8 mouse cellular contexts compared by ENCODE assay signal in genomic region chr4:149979819-149980308, GRCm38 (mm10). TPM values are rescaled to one million over a fixed set of nuclear protein-coding genes. Genes with fewer than 3 reads are reported as not detected.
DNase-seq lines count a peak whose midpoint lies in the region; ATAC-seq lines count a peak whose summit lies in the region.

No protein-coding gene starts in this region.

- DNase-seq in R1 (ENCODE audit: low read depth, low spot score): peak; percentile 82
- DNase-seq in cerebellum, postnatal 10 days: peak; percentile 95 to 97
- DNase-seq in frontal cortex, postnatal 14 days (ENCODE audit: low spot score in 2 of 2): peak; percentile 67 to 87
- peak; percentile 88 for DNase-seq in hindbrain, embryonic 14.5 days (ENCODE audit: low spot score)
- peak; percentile 80 to 86 for DNase-seq in layer of hippocampus, postnatal 36 days
- DNase-seq in lung, postnatal 25 days (ENCODE audit: low spot score): peak; percentile 81
- peak; percentile 86 for DNase-seq in retina, postnatal 1 day
- DNase-seq in urinary bladder, postnatal 14 days (ENCODE audit: low spot score): peak; percentile 79

- H3K4me2 ChIP-seq in hindbrain, embryonic 14.5 days (replicated peaks): peak overlapping the region; percentile 43

- no peaks in the 10 kb centered on the region for H3K36me3 ChIP-seq in hindbrain, embryonic 14.5 days (replicated peaks; ENCODE audit: control insufficient read depth, insufficient read depth)

- no peak overlapping the region; the same call in 1 of the 2 replicates for H3K4me3 ChIP-seq in hindbrain, embryonic 14.5 days (replicated peaks; ENCODE audit: low read length)

- H3K9ac ChIP-seq in hindbrain, embryonic 14.5 days: 0 out of 2 replicates have a peak overlapping the region, but pooled peaks have one; percentile 16

- peak; percentile 38; the same call in 1 of the 2 replicates for ATAC-seq in hindbrain, embryonic 14.5 days (ENCODE audit: low FRiP score)

- peaks cover 14% of the 10 kb centered on the region; the same call in 1 of the 2 replicates for H3K4me1 ChIP-seq in hindbrain, embryonic 14.5 days (replicated peaks; ENCODE audit: control insufficient read depth, insufficient read depth, low read length)

- H3K27me3 ChIP-seq in hindbrain, embryonic 14.5 days (ENCODE audit: control insufficient read depth, insufficient read depth, low read length): no peaks in the 10 kb centered on the region

- no peaks in the 10 kb centered on the region for H3K9me3 ChIP-seq in hindbrain, embryonic 14.5 days (ENCODE audit: control insufficient read depth, low read length)

- H3K27ac ChIP-seq in hindbrain, embryonic 14.5 days: no peak overlapping the region

- WGBS in hindbrain, embryonic 14.5 days: 2% methylated on average over 12 of the region's 12 CpGs

RNA-seq across cellular contexts. Expression of gene Spsb1, which starts 25.0 kb away (rescaled TPM):
- 7.0 and 7.2 TPM in 2 replicates for polyA plus RNA-seq in hindbrain, embryonic 14.5 days (2014; fragmentation: Nextera tagmentation; extraction: Ambion mirVana)
- total RNA-seq in layer of hippocampus, postnatal 36 days (2021): 10 to 100 TPM; 24.1 to 34.9 TPM

RNA-seq across cellular contexts. Expression of gene H6pd, which starts 29.0 kb away (rescaled TPM):
- polyA plus RNA-seq in hindbrain, embryonic 14.5 days (2014; fragmentation: Nextera tagmentation; extraction: Ambion mirVana): 3.1 and 3.2 TPM in 2 replicates
- 1 to 10 TPM; 7.2 to 10.0 TPM for total RNA-seq in layer of hippocampus, postnatal 36 days (2021)
